Mouse (Mus musculus) retina, postnatal 7 days (tissue): ENCODE data around the gene Cacnb2.

Experiments
- DNase-seq: peaks from one replicate; pipeline ENCODE4 v3.0.0-alpha.2; 2012; ENCODE audit warnings: low read depth, low spot score

Gene Cacnb2

GRCm38 (mm10) chr2:14602788-14603187, at the start of gene Cacnb2:
Gene Cacnb2, plus strand, starts transcription at chr2:14603088.
- no peak for DNase-seq

- no peak for DNase-seq
Observed at GRCm38 (mm10) chr2:14568020-14568419, 34.9 kb upstream of the Cacnb2 start.

GRCm38 (mm10) chr2:14571300-14571699, 31.6 kb upstream of the Cacnb2 start:
- no peak for DNase-seq

- DNase-seq: no peak
Observed at GRCm38 (mm10) chr2:14589541-14589940, 13.3 kb upstream of the Cacnb2 start.

- no peak for DNase-seq
Observed at GRCm38 (mm10) chr2:14597909-14598563, 4.9 kb upstream of the Cacnb2 start.

GRCm38 (mm10) chr2:14603784-14604781, 1.2 kb downstream of the Cacnb2 start:
- peak; percentile 16 for DNase-seq

- peak; percentile 3 for DNase-seq
Observed at GRCm38 (mm10) chr2:14604791-14605190, 1.9 kb downstream of the Cacnb2 start.

GRCm38 (mm10) chr2:14605207-14605606, 2.3 kb downstream of the Cacnb2 start:
- no peak for DNase-seq

GRCm38 (mm10) chr2:14608606-14609005, 5.7 kb downstream of the Cacnb2 start:
- DNase-seq: no peak

- DNase-seq: no peak
Observed at GRCm38 (mm10) chr2:14612705-14613104, 9.8 kb downstream of the Cacnb2 start.

GRCm38 (mm10) chr2:14616361-14616760, 13.5 kb downstream of the Cacnb2 start:
- DNase-seq: no peak

GRCm38 (mm10) chr2:14620120-14620853, 17.4 kb downstream of the Cacnb2 start:
- DNase-seq: no peak

GRCm38 (mm10) chr2:14620891-14621290, 18.0 kb downstream of the Cacnb2 start:
- no peak for DNase-seq

- no peak for DNase-seq
Observed at GRCm38 (mm10) chr2:14623820-14624219, 20.9 kb downstream of the Cacnb2 start.

- no peak for DNase-seq
Observed at GRCm38 (mm10) chr2:14629814-14630492, 27.1 kb downstream of the Cacnb2 start.

- no peak for DNase-seq
Observed at GRCm38 (mm10) chr2:14631590-14631989, 28.7 kb downstream of the Cacnb2 start.

- no peak for DNase-seq
Observed at GRCm38 (mm10) chr2:14633202-14633601, 30.3 kb downstream of the Cacnb2 start.

- DNase-seq: no peak
Observed at GRCm38 (mm10) chr2:14639266-14639665, 36.4 kb downstream of the Cacnb2 start.

- no peak for DNase-seq
Observed at GRCm38 (mm10) chr2:14639877-14640276, 37.0 kb downstream of the Cacnb2 start.

GRCm38 (mm10) chr2:14641040-14641439, 38.2 kb downstream of the Cacnb2 start:
- DNase-seq: no peak

- no peak for DNase-seq
Observed at GRCm38 (mm10) chr2:14651268-14651667, 48.4 kb downstream of the Cacnb2 start.
